Mouse (Mus musculus): ENCODE data around the gene Bean1.

GRCm38 (mm10) chr8:104147947-104148346 lies 22.3 kb upstream of the Bean1 start:
- TF ChIP-seq CTCF (IDR thresholded peaks at IDR 0.05; ENCODE audit: borderline replicate concordance, extremely low read depth, insufficient read depth, insufficient read length), result no peak
- no peak for TF ChIP-seq POLR2A (IDR thresholded peaks at IDR 0.05; ENCODE audit: borderline replicate concordance, extremely low read depth, insufficient read depth, insufficient read length, poor library complexity, severe bottlenecking)
